Mouse (Mus musculus) hindbrain, postnatal 0 days (tissue): Measurements from ENCODE around the gene Rnf220. TPM values are rescaled to one million over a fixed set of nuclear protein-coding genes. Genes with fewer than 3 reads are reported as not detected.

Experiments
- ATAC-seq: fragments of 200-750 bp; cut with Nextera tagmentation; 2 replicates; pipeline ENCODE4 v1.8.0; 2017; ENCODE audit warnings: mild to moderate bottlenecking, moderate TSS enrichment, moderate library complexity
- DNase-seq: peaks from one replicate; pipeline ENCODE4 v3.0.0-alpha.2; 2015; ENCODE audit warnings: low spot score
- H3K27ac ChIP-seq: fragments of 300-500 bp; sonication (generic); 2 replicates; pipeline ENCODE4 v1.5.1; 2014; ENCODE audit warnings: mild to moderate bottlenecking
- H3K27me3 ChIP-seq: fragments of 300-500 bp; sonication (generic); 2 replicates; pipeline ENCODE4 v1.6.1; 2014; ENCODE audit warnings: low read length, mixed read lengths; ENCODE audit not compliant: insufficient read depth
- H3K36me3 ChIP-seq: fragments of 300-500 bp; sonication (generic); 2 replicates; pipeline ENCODE4 v1.6.1; 2014; ENCODE audit warnings: low read length, mixed read lengths; ENCODE audit not compliant: insufficient read depth
- H3K4me1 ChIP-seq: fragments of 300-500 bp; sonication (generic); 2 replicates; pipeline ENCODE4 v1.6.1; 2014; ENCODE audit warnings: antibody characterized with exemption, low read length, mixed read lengths; ENCODE audit not compliant: insufficient read depth
- H3K4me2 ChIP-seq: fragments of 300-500 bp; sonication (generic); 2 replicates; pipeline ENCODE4 v1.6.1; 2014; ENCODE audit warnings: low read depth, mild to moderate bottlenecking, low read length, moderate library complexity, mixed read lengths
- H3K4me3 ChIP-seq: fragments of 300-500 bp; sonication (generic); 2 replicates; pipeline ENCODE4 v1.5.1; 2014; ENCODE audit warnings: low read length
- H3K9ac ChIP-seq: fragments of 300-500 bp; sonication (generic); replicated peaks from 2 replicates; pipeline ENCODE4 v1.6.1; 2014; ENCODE audit warnings: mild to moderate bottlenecking, low read length, moderate library complexity, mixed read lengths
- H3K9me3 ChIP-seq: fragments of 300-500 bp; sonication (generic); 2 replicates; pipeline ENCODE4 v1.6.1; 2016; ENCODE audit warnings: low read length, mixed read lengths
- CTCF ChIP-seq: IDR thresholded peaks from 2 replicates; pipeline ENCODE4 v1.5.1; 2016; ENCODE audit warnings: antibody characterized with exemption, control low read depth, low read depth
- WGBS: fragments of 180-500 bp; shearing (Covaris S2); extraction: QIAGEN DNeasy Blood & Tissue Kit; methylation state at CpG from one replicate; pipeline ENCODE4 v1.1.7; 2014; 5-methylcytosine and 5-hydroxymethylcytosine counted together
- polyA plus RNA-seq: library from polyadenylated mRNA; unstranded; fragments of >200 nt; fragmentation: Nextera tagmentation; extraction: Ambion mirVana; gene quantifications from 2 replicates; pipeline ENCODE4 v1.2.1, GENCODE M21; 2015
- total RNA-seq: library from RNA; depleted of rRNA; stranded (reverse); fragments of >200 nt; gene quantifications from 2 replicates; pipeline ENCODE4 v1.2.3, GENCODE M21; 2014

Gene Rnf220
- total and polyA plus RNA-seq, 2 experiments from 2014 or later = 105 to 156 TPM

DNA sequence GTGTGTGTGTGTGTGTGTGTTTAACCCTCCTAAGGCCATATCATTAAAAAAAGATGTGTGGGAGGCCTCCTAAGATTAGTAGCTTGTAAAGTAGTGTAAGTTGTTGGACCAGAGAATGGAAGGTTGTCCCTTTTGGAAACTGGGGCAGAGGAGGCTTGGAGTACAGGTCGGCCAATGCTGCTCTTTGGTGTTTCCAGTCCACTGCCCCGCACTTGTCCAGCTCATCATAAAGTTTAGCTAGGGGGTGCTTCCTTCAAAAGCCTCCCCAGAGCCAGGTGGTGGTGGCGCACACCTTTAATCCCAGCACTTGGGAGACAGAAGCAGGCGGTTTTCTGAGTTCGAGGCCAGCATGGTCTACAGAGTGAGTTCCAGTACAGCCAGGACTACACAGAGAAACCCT lies 244.1 kb downstream of the Rnf220 start:
- Histone ChIP-seq H3K4me2 (peak overlapping the region; percentile 76), H3K4me1 (peaks cover 12% of the 10 kb centered on the region; the same call in 1 of the 2 replicates), H3K36me3 (no peaks in the 10 kb centered on the region), H3K27ac (0 out of 2 replicates have a peak overlapping the region, but pooled peaks have one; percentile 68), H3K9ac (no peak overlapping the region), H3K9me3 (no peaks in the 10 kb centered on the region), H3K4me3 (no peak overlapping the region), H3K27me3 (no peaks in the 10 kb centered on the region)
- no peak for TF ChIP-seq CTCF
- DNase-seq (no peak), ATAC-seq (no peak)
- WGBS = 90% methylated on average over 5 of the region's 5 CpGs

DNA sequence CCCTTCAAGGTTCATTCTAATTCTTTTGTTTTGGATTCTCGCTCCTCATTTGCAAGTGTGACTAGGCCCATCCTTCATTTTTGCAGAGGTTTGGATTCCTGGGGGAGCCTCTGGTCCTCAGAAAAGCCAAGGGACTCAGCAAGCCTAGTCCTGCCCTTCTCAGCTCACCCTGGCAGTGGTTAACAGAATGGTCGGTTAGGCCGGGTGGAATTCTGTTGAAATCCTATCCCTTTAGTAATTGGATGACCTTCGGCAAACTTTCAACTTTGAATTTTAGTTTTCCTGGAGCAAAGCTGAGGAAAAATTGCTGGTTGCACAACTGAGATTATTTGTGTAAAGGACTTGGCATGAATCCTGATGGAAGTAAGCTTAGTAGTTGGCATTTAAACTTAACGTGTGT lies 244.5 kb downstream of the Rnf220 start:
- H3K27ac ChIP-seq = peak overlapping the region; percentile 68
- peak overlapping the region; percentile 57 for H3K4me3 ChIP-seq
- H3K9me3 ChIP-seq = no peaks in the 10 kb centered on the region
- DNase-seq (no peak), ATAC-seq (no peak)
- peak overlapping the region; percentile 73 for H3K9ac ChIP-seq
- H3K4me2 ChIP-seq = peak overlapping the region; percentile 76
- H3K27me3 ChIP-seq = no peaks in the 10 kb centered on the region
- H3K4me1 ChIP-seq = peaks cover 12% of the 10 kb centered on the region; the same call in 1 of the 2 replicates
- no peaks in the 10 kb centered on the region for H3K36me3 ChIP-seq
- no peak for TF ChIP-seq CTCF
- 25% methylated on average over 5 of the region's 5 CpGs for WGBS

DNA sequence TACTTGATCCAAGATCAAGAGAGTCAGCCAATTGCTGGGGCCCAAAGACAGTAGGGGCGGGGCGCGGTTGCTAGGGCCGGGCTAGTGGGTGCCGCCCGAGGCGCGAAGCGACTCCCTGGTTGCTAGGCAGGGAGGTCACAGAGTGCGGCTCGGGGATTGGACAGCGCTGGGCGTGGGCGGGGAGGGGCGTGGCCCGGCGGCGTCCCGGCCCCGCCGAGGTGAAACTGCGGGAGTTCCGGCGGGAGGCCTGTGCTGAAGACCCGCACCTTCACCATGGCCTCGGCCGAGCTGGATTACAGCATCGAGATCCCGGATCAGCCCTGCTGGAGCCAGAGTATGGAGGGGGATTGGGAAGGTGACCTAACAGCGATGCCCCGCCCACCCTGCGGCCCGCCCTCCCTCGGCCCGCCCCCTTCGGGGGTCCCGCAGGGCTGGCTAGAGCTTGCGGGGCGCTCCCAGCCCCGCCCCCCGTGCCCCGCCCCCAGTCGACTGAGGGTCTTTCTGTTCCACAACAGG lies 245.0 kb downstream of the Rnf220 start, which contains the start of the genes Tmem53 and Armh1:
TSS of gene Tmem53 (plus strand) at position 151 of the 516 bp plus-strand sequence.
TSS of gene Armh1 (minus strand) at position 325 of the 516 bp plus-strand sequence.
- under 1% methylated on average over 38 of the region's 43 CpGs for WGBS
- peak within 1 kb of the TSS; percentile 57 for H3K4me3 ChIP-seq
- H3K9me3 ChIP-seq = no peaks in the 10 kb centered on the region
- H3K4me1 ChIP-seq = peaks cover 12% of the 10 kb centered on the region; the same call in 1 of the 2 replicates
- peak within 1 kb of the TSS; percentile 68 for H3K27ac ChIP-seq
- TF ChIP-seq CTCF = no peak
- DNase-seq (peak; percentile 90), ATAC-seq (peak; percentile 97)
- no peaks in the 10 kb centered on the region for H3K36me3 ChIP-seq
- peak within 1 kb of the TSS; percentile 76 for H3K4me2 ChIP-seq
- H3K9ac ChIP-seq = peak within 1 kb of the TSS; percentile 73
- no peaks in the 10 kb centered on the region for H3K27me3 ChIP-seq

DNA sequence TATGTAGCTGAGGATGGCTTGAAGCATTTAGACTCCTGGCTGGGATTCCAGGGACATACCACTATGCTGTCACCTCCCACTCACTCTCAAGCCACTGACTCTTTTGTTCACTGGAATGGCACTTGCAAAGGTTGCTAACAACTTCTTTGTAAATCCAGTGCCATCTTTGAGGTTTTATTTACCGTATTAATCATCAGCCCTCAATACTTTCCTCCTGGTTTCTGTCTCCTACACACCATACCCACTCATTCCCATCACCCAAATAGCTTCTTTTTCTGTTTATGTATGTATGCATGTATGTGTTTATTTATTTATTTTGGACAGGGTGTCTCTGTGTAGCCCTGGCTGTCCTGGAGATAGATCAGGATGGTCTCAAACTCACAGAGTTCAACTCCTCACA lies 245.9 kb downstream of the Rnf220 start:
- Histone ChIP-seq H3K4me3 (no peak overlapping the region), H3K4me2 (peak overlapping the region; percentile 76; the same call in 1 of the 2 replicates), H3K9ac (no peak overlapping the region), H3K36me3 (no peaks in the 10 kb centered on the region), H3K4me1 (peaks cover 12% of the 10 kb centered on the region; the same call in 1 of the 2 replicates), H3K27ac (no peak overlapping the region), H3K27me3 (no peaks in the 10 kb centered on the region), H3K9me3 (no peaks in the 10 kb centered on the region)
- DNase-seq (no peak), ATAC-seq (no peak)
- WGBS = 67% methylated on average over 1 of the region's 1 CpGs
- TF ChIP-seq CTCF = no peak

DNA sequence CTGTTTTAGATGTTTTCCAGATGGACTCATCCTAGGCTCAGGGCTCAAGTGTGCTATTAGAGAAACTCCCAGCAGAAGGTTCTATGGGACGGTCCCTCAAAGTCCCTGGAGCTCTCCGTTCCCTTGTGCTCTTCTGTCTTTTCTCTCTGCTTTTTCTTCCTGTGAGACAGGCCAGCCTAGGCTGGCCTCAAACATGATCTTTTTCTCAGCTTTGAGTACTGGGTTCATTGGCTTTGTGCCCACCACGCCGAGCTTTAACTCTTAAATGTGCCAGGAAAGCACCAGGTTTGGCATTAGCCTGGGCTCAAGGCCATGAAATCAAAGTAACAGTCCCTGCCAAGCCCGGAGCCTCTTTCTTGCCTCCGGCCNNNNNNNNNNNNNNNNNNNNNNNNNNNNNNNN lies 256.0 kb downstream of the Rnf220 start:
- Histone ChIP-seq H3K36me3 (no peaks in the 10 kb centered on the region), H3K27ac (no peak overlapping the region), H3K4me1 (0 out of 2 replicates have a peak, but pooled peaks cover 2% of the 10 kb centered on the region), H3K27me3 (no peaks in the 10 kb centered on the region), H3K4me2 (no peak overlapping the region), H3K9ac (no peak overlapping the region), H3K4me3 (no peak overlapping the region), H3K9me3 (no peaks in the 10 kb centered on the region)
- ATAC-seq (peak; percentile 53; the same call in 1 of the 2 replicates), DNase-seq (peak; percentile 81)
- 44% methylated on average over 6 of the region's 6 CpGs for WGBS
- no peak for TF ChIP-seq CTCF

DNA sequence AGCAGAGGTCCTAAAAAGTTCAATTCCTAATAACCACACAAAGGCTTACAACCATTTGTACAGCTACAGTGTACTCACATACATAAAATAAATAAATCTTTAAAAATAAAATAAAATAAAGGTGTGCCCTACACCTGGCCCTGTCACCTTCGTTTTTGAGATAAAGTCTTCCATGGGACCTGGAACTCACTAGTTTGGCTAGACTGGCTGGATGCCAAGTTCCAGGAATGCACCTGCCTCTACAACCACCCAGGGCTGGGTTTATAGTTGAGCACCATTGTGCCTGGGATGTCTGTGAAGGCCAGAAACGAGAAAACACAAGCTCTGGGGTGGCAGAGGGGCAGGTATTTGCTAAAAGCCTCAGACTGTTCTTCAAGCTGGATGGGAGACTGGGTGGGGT lies 257.7 kb downstream of the Rnf220 start:
- no peak for DNase-seq
- no peak for TF ChIP-seq CTCF
- Histone ChIP-seq H3K4me2 (no peak overlapping the region), H3K9me3 (no peaks in the 10 kb centered on the region), H3K27ac (no peak overlapping the region), H3K4me3 (no peak overlapping the region), H3K36me3 (no peaks in the 10 kb centered on the region), H3K9ac (no peak overlapping the region), H3K27me3 (no peaks in the 10 kb centered on the region), H3K4me1 (0 out of 2 replicates have a peak, but pooled peaks cover 2% of the 10 kb centered on the region)
- 62% methylated on average over 2 of the region's 2 CpGs for WGBS
- no peak for ATAC-seq

DNA sequence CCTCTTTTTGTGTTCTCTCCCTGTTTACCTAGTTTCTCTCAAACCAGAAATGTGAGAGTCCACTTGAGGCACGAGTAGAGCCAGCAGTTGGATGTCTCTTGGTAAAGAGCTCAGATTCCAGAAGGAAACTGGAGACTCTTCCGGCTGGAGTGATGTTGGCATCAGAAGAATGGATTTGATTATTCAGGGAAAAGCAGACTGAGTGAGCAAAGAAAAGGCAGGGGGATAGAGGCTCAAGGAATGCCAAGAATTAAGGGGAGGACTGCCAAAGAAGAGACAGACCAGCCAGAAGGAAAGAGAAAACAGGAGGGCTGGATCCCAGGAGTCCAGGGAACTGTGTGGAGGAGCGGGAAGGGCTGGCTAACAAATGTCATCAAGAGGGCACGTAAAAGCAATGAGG lies 261.0 kb downstream of the Rnf220 start:
- no peak for ATAC-seq
- Histone ChIP-seq H3K27ac (0 out of 2 replicates have a peak overlapping the region, but pooled peaks have one; percentile 1), H3K4me3 (no peak overlapping the region), H3K4me2 (no peak overlapping the region), H3K9me3 (no peaks in the 10 kb centered on the region), H3K9ac (no peak overlapping the region), H3K36me3 (no peaks in the 10 kb centered on the region), H3K27me3 (no peaks in the 10 kb centered on the region), H3K4me1 (0 out of 2 replicates have a peak, but pooled peaks cover under 1% of the 10 kb centered on the region)
- 37% methylated on average over 4 of the region's 4 CpGs for WGBS
- TF ChIP-seq CTCF = no peak
- DNase-seq = no peak
